Mouse (Mus musculus) thymus, postnatal 0 days (tissue): ENCODE results near the gene Gm27179. TPM values are rescaled to one million over a fixed set of nuclear protein-coding genes. Genes with fewer than 3 reads are reported as not detected.
"Not testable (repeated sequence)": the region's sequence is repeated elsewhere in the genome, so short reads cannot be mapped to it uniquely, and the experiment has no call there.

Experiments used
- DNase-seq: peaks from one replicate; pipeline ENCODE4 v3.0.0-alpha.2; 2015; ENCODE audit warnings: low spot score
- polyA plus RNA-seq: library from polyadenylated mRNA; unstranded; fragments of >200 nt; fragmentation: Nextera tagmentation; extraction: Ambion mirVana; gene quantifications from 2 replicates; pipeline ENCODE4 v1.2.1, GENCODE M21; 2015

The Gm27179 gene
- polyA plus RNA-seq, 1 experiment from 2014 or later = not detected

DNA sequence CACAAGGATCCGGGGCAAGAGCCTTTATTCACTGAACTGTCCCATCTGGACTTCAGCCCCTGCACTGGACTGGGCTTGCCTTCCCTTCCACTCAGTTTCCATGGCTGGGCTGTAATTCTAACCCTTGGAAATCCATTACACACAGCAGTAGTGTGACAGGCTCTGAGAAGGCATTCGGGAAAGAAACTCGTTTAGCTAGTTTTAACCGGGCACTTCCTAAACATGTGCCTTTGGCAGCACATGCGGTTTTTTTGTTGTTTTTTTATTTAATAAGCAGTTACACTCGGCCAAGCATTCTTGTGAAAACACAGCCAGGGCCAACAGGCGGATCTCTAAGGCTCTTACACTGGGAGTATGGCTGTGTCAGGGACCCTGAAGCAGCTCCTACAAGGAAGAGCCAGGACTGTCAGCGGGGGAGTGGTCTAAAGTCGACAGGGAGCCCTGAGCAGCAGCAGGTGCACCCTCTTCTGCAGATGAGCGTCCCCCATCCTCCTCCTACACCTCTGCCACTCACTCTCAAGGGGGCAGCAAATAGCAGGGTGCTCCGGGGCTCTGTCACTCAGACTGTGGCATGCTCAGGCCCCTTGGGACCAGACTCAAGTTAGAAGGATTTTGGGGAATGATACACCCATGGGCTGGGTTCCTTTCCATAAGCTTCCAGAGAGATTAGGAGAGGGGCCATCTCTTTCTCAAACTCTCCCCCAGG, 38.3 kb downstream of the Gm27179 start:
- DNase-seq = not testable (repeated sequence)

DNA sequence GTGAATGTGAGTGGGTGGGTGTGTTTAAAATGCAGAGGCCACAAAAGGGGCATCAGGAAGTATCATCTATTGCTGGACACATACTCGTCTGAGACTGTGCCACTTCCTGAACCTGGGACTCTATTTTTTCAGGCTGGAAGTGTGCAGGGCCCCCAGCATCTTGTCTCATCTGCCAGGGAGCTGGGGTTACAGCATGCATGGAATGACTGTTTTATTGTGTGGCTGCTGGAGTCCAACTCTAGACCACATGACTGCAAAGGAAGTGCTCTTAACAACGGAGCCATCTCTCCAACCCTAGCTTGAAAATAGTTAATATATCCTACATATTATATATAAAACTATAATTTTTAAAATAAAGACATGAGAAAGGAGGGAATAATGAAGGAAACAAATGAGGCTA, 39.0 kb downstream of the Gm27179 start:
- DNase-seq = not testable (repeated sequence)

DNA sequence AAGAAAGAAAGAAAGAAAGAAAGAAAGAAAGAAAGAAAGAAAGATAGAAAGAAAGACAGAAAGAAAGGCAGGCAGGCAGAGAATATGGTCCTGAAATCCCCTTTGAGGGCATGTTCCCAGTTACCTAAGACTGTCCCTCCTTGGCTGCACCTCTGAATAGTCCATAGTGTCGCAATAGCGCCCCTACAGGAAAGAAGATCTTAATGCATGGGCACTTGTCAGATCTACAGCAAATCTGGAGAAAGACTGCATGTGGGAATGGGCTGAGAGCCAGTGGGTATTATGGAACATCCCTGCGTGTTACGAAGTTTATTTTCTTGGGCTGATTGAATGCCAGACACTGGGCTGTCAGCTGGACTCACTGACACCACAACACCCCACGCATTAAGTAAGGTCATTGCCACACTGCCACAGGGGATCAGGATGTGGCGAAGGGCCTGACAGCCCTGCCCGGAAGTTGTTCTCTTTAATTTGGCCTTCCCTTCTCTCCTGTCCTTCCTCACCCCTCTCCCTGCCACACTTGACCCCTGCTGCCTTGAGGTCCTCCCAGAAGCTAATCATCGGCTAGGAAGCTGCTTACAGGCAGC, 42.1 kb downstream of the Gm27179 start:
- DNase-seq = not testable (repeated sequence)

DNA sequence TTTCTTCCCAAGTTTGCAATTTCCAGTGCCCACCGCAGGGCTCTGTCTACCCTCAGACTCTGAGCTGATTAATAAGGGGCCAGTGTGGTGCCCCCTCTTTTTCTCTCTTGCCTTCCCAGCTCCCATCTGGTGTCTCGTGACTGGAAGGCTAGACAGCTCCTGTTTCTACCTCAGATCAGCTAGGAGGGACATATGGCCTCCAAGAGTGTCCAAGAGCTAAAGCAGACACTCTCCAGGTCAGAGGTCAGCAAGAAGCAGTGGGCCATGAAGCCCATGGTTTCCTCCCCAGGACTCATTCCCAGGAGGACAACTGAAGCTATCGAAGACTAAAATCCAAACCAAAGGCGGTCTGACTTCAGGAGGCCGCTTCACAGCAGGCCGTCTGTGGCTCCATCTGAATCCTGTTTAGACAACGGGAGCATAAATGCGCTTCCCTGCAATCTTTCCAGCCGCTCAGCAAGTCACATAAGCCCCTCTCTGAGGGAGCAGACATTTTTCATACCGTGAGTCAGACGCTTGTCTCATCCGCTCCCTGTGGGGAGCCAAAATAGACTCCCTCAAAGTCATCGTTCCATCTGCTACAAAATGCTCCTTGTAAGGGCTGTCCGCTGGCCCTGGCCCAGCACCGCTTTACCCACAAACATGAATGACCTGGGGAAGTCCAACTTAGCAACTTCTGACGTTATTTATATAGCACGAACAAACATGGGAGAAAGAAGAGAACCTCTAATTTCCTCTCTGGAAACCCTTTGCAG, 44.6 kb downstream of the Gm27179 start:
- not testable (repeated sequence) for DNase-seq

DNA sequence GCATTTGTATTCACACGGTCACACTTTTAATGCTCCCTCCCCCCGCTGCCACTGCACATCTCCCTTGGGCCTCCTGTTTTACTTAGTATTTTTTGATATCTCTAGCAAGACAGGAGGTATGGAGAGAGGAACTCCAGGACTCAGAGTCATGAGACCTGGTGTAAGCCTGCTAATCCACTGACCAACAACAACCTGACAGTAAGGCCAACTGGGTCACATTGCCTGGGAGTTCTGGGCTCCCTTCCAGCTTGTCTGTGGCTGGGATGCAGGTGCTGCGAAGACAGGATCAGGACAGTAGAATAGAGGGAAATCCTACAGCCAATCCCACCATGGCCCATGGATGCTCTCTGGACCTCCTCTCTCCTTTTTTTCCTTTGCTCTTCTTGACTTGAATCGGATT, 47.9 kb downstream of the Gm27179 start:
- DNase-seq = not testable (repeated sequence)

Other genes starting within 250 kb of the Gm27179 start
- gene Synb, start 218.2 kb downstream of the Gm27179 start, polyA plus RNA-seq = 0.03 and 0.05 TPM in 2 replicates
- not detected in 2 replicates for gene Gm16867, start 9.2 kb downstream of the Gm27179 start, polyA plus RNA-seq
- gene Entpd4b, start 42.9 kb upstream of the Gm27179 start, polyA plus RNA-seq = 8.0 and 9.3 TPM in 2 replicates